Mouse (Mus musculus) urinary bladder, adult 2 months (tissue): Measurements from ENCODE around the gene Gm10337. TPM values are rescaled to one million over a fixed set of nuclear protein-coding genes. Genes with fewer than 3 reads are reported as not detected.

Source experiments
- DNase-seq: peaks from one replicate; pipeline ENCODE4 v3.0.0; 2022; ENCODE audit warnings: low spot score
- polyA plus RNA-seq: library from polyadenylated mRNA; depleted of rRNA; stranded (reverse); fragments of >200 nt; gene quantifications from 2 replicates; pipeline ENCODE4 v1.2.3, GENCODE M21; 2012; rRNA removed

Gm10337 gene
- polyA plus RNA-seq: not detected in 2 replicates

DNA sequence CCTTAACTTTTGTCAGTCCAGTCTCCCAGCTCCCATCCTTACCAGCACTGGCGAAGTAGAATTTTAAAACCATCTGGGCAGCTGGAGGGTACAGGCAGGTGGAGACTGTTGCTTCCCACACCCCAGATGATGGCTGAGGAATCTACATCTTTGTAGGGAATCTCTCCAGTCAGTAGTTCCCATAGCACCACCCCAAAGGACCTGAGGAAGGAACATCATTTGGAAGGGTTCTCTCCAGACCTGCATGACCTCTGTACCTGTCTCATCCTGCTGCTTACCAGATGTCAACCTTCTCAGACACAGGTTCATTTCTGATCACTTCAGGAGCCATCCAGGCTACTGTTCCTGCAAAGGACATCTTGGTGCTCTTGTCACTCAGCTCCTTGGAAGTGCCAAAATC is at the start of gene Gm10337:
Gene Gm10337, plus strand, starts transcription at position 276 of the 400 bp plus-strand sequence.
- no peak for DNase-seq

DNA sequence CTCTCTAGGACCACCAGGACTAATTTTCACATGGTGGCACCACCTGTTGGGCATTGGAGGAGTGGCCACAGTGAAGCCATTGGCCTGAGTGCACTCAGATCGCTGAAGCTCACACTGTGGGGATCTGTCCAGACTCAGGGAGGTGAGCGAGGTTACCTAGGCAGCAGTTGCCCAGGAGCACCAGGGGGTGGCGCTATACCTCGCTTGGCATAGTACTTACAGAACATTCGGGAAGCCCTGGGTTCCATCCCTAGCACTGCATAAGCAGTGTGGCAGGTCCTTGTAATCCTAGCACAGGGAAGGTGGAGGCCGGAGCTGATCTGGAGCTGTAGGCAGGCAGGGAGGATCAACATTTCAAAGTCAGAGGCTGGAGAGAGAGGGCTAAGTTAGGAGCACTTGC is 47.5 kb upstream of the Gm10337 start:
- DNase-seq: no peak

DNA sequence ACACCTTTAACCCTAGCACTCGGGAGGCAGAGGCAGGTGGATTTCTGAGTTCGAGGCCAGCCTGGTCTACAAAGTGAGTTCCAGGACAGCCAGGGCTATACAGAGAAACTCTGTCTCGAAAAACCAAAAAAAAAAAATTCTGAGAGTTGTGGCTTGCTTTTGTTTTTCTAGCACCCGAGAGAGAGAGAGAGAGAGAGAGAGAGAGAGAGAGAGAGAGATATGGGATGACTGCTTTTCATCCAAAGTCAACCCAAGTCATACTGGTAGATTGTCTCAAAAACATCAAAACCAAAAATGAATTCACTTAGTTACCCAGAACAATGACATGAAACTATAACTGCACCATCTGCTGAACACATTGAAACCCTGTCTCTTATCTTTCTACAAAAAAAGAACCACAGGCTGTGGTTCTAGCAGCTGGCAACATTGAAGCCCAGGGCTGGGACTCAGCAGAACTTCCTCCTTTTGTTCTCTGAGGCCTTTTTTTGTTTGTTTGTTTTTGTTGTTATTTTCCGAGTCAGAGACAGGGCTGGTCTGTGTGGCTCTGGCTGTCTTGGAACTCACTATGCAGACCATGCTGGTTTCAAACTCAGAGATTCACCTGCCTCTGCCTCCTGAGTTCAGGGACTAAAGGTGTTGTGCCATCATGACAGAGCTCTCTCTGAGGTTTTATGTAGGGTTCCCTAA is 45.3 kb upstream of the Gm10337 start:
- no peak for DNase-seq

- DNase-seq: peak; percentile 68
Observed at GRCm38 (mm10) chr15:102458904-102459317, 44.6 kb upstream of the Gm10337 start, which contains the start of gene Prr13. Gene Prr13 (plus strand): TSS chr15:102459028.

GRCm38 (mm10) chr15:102459381-102459780 is 44.1 kb upstream of the Gm10337 start:
- no peak for DNase-seq

DNA sequence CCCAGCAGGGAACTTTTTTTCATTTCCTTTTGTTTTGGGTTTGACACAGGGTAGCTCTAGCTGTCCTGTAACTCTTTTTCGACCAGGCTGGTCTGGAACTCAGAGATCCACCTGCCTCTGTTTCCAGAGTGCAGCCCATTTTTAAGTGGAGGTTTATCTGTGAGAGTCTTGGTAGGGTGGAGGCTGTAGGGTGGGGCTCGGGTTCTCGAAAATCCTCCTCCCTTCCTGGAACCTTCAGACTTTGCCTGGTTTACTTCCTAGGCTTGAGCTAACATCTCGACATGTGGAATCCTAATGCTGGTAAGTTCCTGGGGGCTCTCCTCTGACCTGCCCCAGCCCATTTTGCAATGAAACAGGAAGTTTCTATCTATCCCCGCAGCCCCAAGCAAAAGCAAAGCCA is 43.7 kb upstream of the Gm10337 start:
- DNase-seq: no peak

DNA sequence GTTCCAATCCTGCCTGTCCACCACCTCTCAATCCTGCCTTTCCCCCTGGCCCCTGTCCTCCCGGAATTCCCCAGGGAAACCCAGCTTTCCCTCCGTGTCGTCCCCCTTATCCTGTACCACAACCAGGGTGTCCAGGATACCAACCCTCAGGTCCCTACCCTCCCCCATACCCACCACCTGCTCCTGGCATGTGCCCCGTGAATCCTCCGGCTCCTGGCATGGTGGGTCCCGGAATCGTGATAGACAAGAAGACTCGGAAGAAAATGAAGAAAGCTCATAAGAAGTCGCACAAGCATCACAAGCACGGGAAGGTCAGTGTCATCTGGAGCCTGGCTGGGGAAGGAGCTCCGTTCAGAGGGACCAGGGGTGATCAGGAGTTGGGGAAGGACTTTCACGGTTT is 43.1 kb upstream of the Gm10337 start:
- no peak for DNase-seq

DNA sequence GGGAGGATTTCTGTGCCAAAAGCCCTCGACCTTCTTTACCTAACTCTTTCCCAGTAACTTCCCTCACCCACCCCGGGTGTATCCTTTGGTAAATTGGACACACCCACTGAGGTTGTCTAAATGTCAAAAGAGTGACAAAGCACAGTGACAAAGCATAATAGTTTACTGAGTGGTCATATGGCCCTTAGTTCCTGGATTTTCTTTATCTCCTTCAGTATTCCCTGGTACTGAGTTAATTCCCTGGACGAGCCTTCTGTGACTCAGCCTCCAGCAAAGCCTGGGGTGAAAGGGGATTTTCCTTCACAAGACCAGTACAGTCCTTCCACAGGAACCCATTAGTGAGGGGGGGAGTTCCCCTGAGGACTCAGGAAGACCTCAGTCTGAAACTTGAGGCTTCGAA is 42.6 kb upstream of the Gm10337 start:
- no peak for DNase-seq

DNA sequence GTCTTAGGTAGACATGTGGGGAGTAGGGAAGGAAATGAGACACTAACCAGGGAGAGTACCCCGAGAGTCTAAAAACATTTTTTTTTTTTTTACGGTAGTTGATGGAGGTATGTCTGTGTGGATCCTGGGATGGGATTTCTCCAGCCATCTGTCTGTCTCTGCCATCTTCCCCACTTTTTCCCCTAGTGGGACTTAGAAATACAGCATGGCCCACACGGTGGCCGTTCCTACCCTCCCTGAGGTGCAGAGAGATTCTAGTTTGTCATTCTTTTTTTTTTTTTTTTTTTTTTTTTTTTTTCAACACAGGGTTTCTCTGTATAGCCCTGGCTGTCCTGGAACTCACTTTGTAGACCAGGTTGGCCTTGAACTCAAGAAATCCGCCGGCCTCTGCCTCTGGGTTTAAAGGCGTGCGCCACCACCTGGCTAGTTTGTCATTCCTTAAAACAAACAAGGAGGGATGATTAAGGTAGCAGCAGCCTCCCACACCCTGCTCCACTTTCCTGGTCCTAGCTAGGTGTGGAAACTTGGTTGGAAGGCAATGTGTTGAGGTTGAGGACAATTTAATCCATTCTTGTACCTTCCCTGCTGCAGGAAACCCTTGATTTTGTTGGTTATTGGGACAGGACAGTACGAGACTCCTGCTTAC is 42.0 kb upstream of the Gm10337 start:
- no peak for DNase-seq

DNA sequence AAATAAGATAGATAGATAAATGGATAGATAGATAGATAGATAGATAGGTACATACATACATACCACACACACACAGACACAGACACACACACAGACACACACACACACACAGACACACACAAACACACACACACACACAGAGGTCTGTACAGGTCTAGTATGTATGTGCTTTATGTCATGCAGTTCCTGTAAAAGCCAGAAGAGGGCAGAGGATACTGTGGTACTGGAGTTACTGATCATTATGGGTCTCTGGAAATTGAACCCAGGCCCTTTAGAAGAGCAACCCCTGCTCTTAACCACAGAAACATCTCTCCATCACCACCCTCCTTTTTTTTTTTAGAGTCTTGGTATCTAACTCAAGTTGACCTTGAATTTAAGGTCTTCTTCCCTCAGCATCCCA is 39.9 kb upstream of the Gm10337 start:
- DNase-seq: no peak

GRCm38 (mm10) chr15:102468675-102469370 is 34.7 kb upstream of the Gm10337 start:
- DNase-seq: no peak

DNA sequence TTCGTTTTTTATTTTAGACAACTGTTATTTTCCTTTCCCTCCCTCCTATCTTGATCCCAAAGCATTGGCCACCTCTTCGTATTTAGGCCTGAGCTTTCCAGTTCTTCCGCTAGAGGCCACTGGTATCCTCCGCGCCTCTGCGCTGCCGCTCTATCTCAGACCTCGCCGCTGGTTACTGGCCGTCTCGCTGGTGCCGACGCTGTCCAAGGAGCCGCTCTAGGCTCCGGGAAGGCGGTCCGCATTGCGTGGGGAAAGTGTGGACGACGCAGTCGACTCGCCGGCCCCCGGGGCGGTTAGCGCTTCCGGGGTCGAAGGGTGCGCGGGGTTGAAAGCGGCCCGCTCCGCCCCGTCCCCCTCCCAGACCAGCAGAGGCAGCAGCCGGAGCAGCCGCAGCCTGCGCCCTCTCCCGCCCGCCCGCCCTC is 33.3 kb upstream of the Gm10337 start, which contains the start of gene Pcbp2:
Gene Pcbp2, plus strand, starts transcription at position 357 of the 422 bp plus-strand sequence.
- peak; percentile 95 for DNase-seq

DNA sequence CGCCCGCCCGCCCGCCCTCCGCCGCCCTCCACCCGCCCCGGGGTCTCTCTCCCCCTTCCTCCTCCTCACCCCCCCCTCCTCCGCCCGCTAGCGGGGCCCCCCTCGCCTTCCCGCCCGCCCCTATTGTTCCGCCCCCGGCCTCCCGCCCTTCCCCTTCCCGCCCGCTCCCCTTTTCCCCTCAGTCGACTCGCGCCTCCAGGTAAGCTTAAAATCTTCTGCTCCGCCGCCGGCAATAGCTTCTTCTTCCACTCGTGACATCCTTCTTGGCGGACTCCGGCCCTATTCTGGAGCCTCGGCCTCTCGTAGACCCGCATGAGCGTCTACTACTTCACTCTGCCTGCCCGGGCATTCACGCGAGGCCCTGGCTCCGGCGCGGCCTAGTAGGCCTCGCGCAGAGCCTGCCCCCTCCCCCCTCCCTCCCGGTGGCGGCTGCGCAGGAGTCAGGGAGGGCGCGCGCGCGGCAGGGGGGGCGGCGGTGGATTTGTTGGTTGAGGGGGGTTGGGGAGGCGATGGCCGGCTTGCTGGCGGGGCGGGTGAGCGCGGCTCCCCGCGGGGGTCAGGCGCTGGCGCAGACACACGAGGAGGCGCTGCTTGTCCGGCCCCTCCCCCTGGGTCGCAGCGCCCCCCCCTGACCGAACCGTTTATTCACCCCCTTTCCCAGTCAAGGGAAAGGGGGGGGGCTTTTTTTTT is 32.8 kb upstream of the Gm10337 start:
- peak; percentile 74 for DNase-seq

- DNase-seq: no peak
Observed at GRCm38 (mm10) chr15:102471295-102471645, 32.3 kb upstream of the Gm10337 start.

DNA sequence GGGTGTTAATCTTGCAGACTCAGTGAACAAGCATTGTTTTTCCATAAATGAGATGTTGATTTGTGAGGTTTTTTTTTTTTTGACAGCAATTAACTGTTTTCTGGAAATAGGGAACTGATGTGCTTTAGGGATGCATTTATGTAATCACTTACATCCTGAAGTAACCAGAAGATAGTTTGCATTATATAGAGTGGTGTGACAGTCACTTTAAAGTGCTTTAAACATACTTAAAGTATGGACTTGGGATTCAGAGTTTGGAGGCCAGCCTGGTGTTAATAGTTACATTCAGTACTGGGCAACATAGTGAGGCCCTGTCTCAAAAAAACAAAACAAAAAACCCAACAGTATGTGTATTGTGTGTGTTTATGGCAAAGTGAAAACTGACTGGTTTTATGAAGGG is 31.8 kb upstream of the Gm10337 start:
- DNase-seq: no peak

DNA sequence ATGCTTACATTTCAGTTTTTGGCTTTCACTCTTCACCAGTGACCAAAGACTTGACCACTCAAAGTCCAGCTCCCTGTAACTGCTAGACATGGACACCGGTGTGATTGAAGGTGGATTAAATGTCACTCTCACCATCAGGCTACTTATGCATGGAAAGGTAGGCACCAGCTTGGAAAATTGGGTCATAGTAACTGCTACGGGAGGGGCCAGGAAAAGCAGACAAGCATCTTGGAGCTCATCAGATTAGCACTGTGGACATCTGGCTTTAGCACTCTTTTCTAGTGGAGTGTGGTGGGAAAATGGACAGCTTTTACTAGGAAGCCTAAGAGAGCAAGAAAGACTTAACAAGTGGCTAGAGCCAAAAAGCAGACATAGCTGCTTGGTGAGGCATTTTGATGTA is 30.3 kb upstream of the Gm10337 start:
- no peak for DNase-seq

DNA sequence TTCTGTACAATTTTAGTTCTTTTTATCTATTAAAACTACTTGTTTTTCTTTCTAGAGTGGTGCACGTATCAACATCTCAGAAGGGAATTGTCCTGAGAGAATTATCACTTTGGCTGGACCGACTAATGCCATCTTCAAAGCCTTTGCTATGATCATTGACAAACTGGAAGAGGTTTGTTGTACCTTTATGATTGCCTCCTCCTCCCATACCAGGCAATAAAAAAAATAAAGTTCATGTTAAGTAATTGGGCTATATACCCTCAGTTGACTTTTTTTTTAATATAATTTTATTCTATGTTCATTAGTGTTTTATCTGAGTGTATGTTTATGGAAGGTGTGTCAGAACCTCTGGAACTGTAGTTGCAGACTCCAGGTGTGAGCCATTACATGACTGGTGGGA is 29.0 kb upstream of the Gm10337 start:
- no peak for DNase-seq

DNA sequence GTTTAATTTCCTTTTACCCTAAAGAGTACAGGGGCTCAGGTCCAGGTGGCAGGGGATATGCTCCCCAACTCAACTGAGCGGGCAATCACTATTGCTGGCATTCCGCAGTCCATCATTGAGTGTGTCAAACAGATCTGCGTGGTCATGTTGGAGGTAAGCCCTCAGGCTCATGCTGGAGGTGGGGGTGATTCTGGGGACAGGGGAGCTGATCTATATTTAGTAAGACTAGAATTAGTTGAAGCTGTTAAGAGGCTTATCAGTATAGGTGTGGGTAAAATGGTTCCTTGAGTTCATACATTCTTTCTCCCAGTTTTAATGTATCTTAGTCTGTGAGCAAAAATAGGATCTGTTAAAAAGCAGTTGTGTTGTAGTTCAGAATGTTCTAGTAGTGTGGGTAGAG is 20.4 kb upstream of the Gm10337 start:
- DNase-seq: no peak

DNA sequence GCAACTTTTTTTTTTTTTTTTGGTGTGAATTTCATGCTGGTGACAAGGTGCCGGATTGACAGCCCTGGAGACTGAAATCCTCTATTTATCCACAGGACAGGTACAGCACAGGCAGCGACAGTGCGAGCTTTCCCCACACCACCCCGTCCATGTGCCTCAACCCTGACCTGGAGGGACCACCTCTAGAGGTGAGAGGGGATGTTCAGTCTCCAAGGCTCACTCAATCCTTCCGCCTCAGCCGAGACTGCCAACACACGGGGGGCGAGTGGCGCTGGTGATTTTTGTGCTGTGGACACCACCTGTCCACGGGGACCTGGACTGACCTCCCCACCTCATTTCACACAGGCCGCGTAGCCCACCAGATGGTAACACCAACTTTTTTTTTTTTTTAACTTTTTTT is 17.7 kb upstream of the Gm10337 start:
- DNase-seq: no peak

DNA sequence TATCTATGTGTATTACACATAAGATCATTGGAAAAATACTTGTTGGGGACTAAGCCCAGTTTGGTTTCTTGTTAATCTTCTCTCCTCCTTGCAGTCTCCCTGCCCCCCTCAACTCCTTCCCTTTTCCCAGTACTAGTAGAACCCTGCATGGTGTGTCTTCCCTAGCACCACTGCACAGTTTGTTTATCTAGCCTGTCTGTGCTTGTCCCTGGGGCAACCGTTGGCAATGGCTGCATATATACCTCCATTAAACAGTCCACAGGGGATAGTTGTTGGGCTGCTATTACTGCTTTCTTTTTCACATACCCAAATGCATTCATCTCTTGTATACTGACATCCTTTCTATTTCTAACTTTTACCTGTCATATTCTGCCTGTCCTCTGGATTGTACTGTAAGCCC is 15.9 kb upstream of the Gm10337 start:
- DNase-seq: no peak

- DNase-seq: no peak
Observed at GRCm38 (mm10) chr15:102498322-102498721, 5.2 kb upstream of the Gm10337 start.

GRCm38 (mm10) chr15:102499370-102499769 is 4.2 kb upstream of the Gm10337 start:
- DNase-seq: no peak
